Mouse (Mus musculus) liver, adult 2 months (tissue): ENCODE results near the gene Rnf213. TPM values are rescaled to one million over a fixed set of nuclear protein-coding genes. Genes with fewer than 3 reads are reported as not detected.
"Not testable (repeated sequence)": the region's sequence is repeated elsewhere in the genome, so short reads cannot be mapped to it uniquely, and the experiment has no call there.

Source experiments
- DNase-seq: peaks from one replicate; pipeline ENCODE4 v3.0.0-alpha.2; 2011; ENCODE audit warnings: low read depth, low spot score; ENCODE audit errors: extremely low read depth
- H3K27ac ChIP-seq: fragments of 200-500 bp; replicated peaks from 2 replicates; pipeline ENCODE4 v1.5.1; 2012; ENCODE audit warnings: low read depth, mild to moderate bottlenecking, control low read depth, inconsistent platforms, low read length; ENCODE audit not compliant: insufficient read depth
- H3K27me3 ChIP-seq: fragments of 200-500 bp; 2 replicates; pipeline ENCODE4 v1.6.1; 2012; ENCODE audit warnings: mild to moderate bottlenecking, moderate library complexity, low read length, inconsistent platforms; ENCODE audit not compliant: control insufficient read depth, insufficient read depth
- H3K36me3 ChIP-seq: fragments of 200-500 bp; 2 replicates; pipeline ENCODE4 v1.6.1; 2012; ENCODE audit warnings: low read length, inconsistent platforms; ENCODE audit not compliant: control insufficient read depth, insufficient read depth
- H3K4me1 ChIP-seq: fragments of 200-500 bp; 2 replicates; pipeline ENCODE4 v1.6.1; 2011; ENCODE audit warnings: low read length; ENCODE audit not compliant: control insufficient read depth, insufficient read depth
- H3K4me3 ChIP-seq: fragments of 200-500 bp; 2 replicates; pipeline ENCODE4 v1.5.1; 2011; ENCODE audit warnings: low read depth, mild to moderate bottlenecking, control low read depth, low read length, moderate library complexity; ENCODE audit not compliant: insufficient read depth
- H3K79me2 ChIP-seq: fragments of 200-500 bp; 2 replicates; pipeline ENCODE4 v1.6.1; 2012; ENCODE audit warnings: inconsistent platforms, mild to moderate bottlenecking, low read length, moderate library complexity; ENCODE audit not compliant: control insufficient read depth, insufficient read depth
- H3K9ac ChIP-seq: fragments of 200-500 bp; 2 replicates; pipeline ENCODE4 v1.6.1; 2012; ENCODE audit warnings: low read depth, mild to moderate bottlenecking, control low read depth, inconsistent platforms, low read length
- CTCF ChIP-seq: fragments of 200-500 bp; IDR thresholded peaks from 2 replicates; pipeline ENCODE4 v1.5.1; 2011; ENCODE audit warnings: low read depth, low read length, control low read depth
- POLR2A ChIP-seq: fragments of 200-500 bp; IDR thresholded peaks from 2 replicates; pipeline ENCODE4 v1.6.1; 2011; ENCODE audit warnings: low read length, control low read depth; ENCODE audit not compliant: insufficient read depth; ENCODE audit errors: extremely low read depth
- WGBS: fragments of 180-500 bp; shearing (Covaris S2); methylation state at CpG from one replicate; pipeline ENCODE4 v1.1.7; 2018; 5-methylcytosine and 5-hydroxymethylcytosine counted together
- polyA plus RNA-seq: library from polyadenylated mRNA; depleted of rRNA; stranded (reverse); fragments of >200 nt; gene quantifications from 2 replicates; pipeline ENCODE4 v1.2.3, GENCODE M21; 2012
- total RNA-seq: library from RNA; depleted of rRNA; stranded (reverse); fragments of >200 nt; gene quantifications from 2 replicates; pipeline ENCODE4 v1.2.3, GENCODE M21; 2014

Gene Rnf213
- total and polyA plus RNA-seq, 2 experiments = 16.9 to 43.5 TPM

DNA sequence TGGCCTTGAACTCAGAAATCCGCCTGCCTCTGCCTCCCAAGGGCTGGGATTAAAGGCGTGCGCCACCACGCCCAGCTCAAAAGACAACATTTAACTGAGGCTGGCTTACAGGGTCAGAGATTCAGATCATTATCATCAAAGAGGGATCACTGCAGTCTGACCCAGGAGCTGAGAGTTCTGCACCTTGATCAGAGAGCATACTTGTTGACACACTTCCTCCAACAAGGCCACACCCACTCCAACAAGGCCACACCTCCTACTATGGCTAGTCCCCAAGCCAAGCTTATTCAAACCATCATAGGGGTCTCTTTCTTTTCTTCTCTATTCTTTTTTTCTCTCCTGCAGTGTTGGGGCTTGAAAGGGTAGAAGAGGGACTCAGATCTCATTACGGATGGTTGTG, 6.6 kb upstream of the Rnf213 start:
- Histone ChIP-seq H3K4me1 (peaks cover 6% of the 10 kb centered on the region), H3K4me3 (no peak overlapping the region), H3K27ac (no peak overlapping the region), H3K36me3 (no peaks in the 10 kb centered on the region), H3K79me2 (no peaks in the 10 kb centered on the region), H3K9ac (no peak overlapping the region), H3K27me3 (no peaks in the 10 kb centered on the region)
- TF ChIP-seq CTCF = no peak
- TF ChIP-seq POLR2A = no peak
- peak; percentile 74 for DNase-seq
- 76% methylated on average over 5 of the region's 5 CpGs for WGBS

DNA sequence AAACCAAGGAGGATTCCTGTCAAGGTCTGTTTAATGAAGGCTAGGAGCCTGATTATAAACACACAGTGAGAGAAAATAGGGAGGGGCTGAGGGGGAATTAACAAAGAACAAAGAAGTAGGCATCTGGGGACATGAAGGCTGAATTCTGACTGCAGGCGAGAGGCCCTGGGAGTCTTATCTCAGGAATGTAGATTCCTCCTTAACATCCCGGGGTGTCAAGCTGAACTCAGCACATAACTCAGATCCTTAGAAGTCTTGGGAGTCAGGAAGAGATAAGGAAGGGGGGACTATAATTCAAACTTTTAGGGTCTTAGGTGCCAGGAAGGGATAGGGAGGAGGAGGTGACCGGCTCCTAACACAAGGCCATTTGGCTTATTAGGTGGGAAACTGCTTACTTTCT, 5.6 kb upstream of the Rnf213 start:
- H3K9ac ChIP-seq, H3K27me3 ChIP-seq, H3K36me3 ChIP-seq, H3K79me2 ChIP-seq, H3K27ac ChIP-seq, DNase-seq, H3K4me3 ChIP-seq: not testable (repeated sequence)
- 69% methylated on average over 3 of the region's 3 CpGs for WGBS
- H3K4me1 ChIP-seq = peaks cover 14% of the 10 kb centered on the region

DNA sequence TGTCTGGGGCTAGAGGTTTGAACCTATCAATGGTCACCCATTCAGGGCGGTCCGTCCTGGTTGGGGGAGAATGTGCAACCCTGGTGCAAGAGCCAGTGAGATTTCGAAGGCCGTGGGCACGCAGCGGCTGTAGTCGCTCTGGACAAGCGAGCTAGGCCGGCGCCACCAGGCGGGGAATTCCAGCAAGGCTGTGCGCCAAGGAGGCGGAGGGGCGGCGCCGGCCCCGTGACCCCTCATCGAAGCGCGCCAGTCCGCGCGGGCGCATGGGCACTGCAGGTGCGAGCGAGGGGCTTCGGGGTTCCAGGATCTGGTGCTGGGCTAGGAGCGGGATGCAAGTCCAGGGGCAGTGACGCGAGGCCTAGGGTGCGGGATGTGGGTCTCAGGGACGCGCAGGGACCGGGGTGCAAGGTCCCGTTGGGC, 3.0 kb upstream of the Rnf213 start:
- whole genome bisulfite sequencing = 1% methylated on average over 35 of the region's 35 CpGs
- Histone ChIP-seq H3K4me3 (peak overlapping the region; percentile 94), H3K4me1 (peaks cover 24% of the 10 kb centered on the region), H3K27ac (peak overlapping the region; percentile 98), H3K79me2 (peaks cover 8% of the 10 kb centered on the region; the same call in 1 of the 2 replicates), H3K27me3 (no peaks in the 10 kb centered on the region), H3K9ac (peak overlapping the region; percentile 93), H3K36me3 (no peaks in the 10 kb centered on the region)
- TF ChIP-seq CTCF (peak; percentile 61), POLR2A (0 out of 2 replicates have a peak, but pooled peaks have one; percentile 27)
- peak; percentile 76 for DNase-seq

DNA sequence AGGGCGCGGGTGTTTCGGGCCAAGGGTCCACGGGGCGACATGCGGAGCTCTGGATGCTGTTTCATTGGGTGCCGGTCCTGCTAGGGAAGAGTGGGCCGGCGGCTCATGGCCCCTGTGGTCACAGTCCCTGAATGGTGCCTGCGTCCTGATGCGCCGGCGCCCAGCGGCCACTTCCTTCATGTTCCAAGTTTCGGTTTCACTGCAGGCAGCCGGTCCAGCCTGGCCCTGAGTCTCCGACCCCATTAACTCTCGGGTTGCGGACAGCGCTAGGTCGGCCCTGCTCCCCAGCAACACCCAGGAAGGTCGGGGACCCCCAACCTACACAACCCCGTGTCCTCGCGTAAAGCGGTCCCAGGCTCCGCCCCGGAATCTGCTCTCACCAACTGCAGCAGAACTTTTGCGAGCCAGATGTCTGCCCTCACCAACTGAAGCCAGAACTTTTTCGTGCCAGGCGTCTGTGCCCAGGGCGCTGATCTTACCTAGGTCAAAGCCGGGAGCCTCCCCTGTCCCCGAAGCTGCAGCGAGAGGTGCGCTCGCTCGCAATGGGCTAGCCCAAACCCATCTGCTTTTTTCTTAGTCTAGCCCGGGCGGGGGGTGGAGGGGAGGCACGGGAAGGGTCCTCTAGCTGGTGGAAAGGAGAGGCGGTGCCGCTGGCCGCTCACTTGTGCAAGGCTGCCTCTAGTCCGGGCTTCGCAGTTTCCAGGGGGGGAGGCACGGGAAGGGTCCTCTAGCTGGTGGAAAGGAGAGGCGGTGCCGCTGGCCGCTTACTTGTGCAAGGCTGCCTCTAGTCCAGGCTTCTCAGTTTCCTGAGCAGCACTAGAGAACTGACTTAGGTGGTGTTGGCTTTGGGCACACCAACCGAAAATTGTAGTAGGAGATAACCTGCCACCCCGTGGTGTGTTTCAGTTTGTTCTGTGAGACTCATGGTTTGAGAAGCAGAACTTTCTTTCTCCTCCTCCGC, 2.3 kb upstream of the Rnf213 start:
- no peak for TF ChIP-seq CTCF
- Histone ChIP-seq H3K36me3 (no peaks in the 10 kb centered on the region), H3K79me2 (peaks cover 12% of the 10 kb centered on the region; the same call in 1 of the 2 replicates), H3K4me3 (peak overlapping the region; percentile 94), H3K4me1 (peaks cover 26% of the 10 kb centered on the region), H3K9ac (peak overlapping the region; percentile 93), H3K27me3 (no peaks in the 10 kb centered on the region), H3K27ac (peak overlapping the region; percentile 98)
- 2% methylated on average over 53 of the region's 53 CpGs for WGBS
- peak; percentile 91 for DNase-seq

DNA sequence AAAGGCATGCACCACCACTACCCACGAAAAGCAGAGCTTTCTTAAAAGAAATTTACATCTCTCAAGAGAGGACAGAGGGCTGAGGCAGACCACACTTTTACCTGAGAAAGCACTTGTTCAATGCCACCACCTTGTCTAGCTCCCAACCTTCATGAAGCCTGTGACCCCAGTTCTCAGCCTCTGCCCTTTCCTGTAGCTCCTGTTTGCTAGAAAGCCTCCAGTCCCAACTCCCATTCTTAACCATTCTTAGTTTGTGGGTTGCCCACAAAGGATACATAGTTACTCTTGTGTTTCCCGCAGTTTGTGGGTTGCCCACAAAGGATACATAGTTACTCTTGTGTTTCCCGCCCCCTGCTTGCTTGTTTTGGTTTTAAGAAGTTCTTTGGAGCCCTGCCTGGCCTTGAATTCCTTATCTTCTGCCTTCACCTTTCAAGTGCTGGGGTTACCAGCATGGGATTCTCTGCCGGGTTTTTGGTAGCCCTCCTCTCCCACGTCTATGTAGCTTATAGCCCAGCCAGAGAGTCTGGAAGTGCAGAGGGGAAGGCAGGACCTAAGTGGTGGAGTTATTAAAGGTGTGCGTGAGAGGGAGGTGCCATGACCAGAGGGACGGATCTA, 1.4 kb upstream of the Rnf213 start:
- peaks cover 29% of the 10 kb centered on the region for H3K4me1 ChIP-seq
- peak overlapping the region; percentile 98 for H3K27ac ChIP-seq
- DNase-seq = peak; percentile 14
- 42% methylated on average over 7 of the region's 7 CpGs for WGBS
- no peaks in the 10 kb centered on the region for H3K36me3 ChIP-seq
- peak overlapping the region; percentile 28 for H3K4me3 ChIP-seq
- H3K27me3 ChIP-seq = no peaks in the 10 kb centered on the region
- peak overlapping the region; percentile 93 for H3K9ac ChIP-seq
- H3K79me2 ChIP-seq = peaks cover 15% of the 10 kb centered on the region; the same call in 1 of the 2 replicates
- TF ChIP-seq POLR2A = no peak
- TF ChIP-seq CTCF = no peak
